In genomic region chr3:96426268-96426667, GRCm38 (mm10) we compare ENCODE assay signal across 39 mouse cellular contexts. TPM values are rescaled to one million over a fixed set of nuclear protein-coding genes. Genes with fewer than 3 reads are reported as not detected.
"Had no signal": no experiment of that assay in that cellular context is flagged by ENCODE, and none has a peak within 500 bp of the region (broad histone marks: within the 10 kb centered on the region; RNA-seq: fewer than 3 reads in every experiment).

No protein-coding gene starts in this region.

- H3K36me3 ChIP-seq: embryonic facial prominence, embryonic 10.5 days; embryonic facial prominence, embryonic 12.5 days; embryonic facial prominence, embryonic 13.5 days; embryonic facial prominence, embryonic 15.5 days; forebrain, embryonic 10.5 days; forebrain, embryonic 12.5 days; forebrain, embryonic 15.5 days had no signal

- H3K27ac ChIP-seq: embryonic facial prominence, embryonic 10.5 days; embryonic facial prominence, embryonic 12.5 days; embryonic facial prominence, embryonic 13.5 days; embryonic facial prominence, embryonic 15.5 days; forebrain, embryonic 10.5 days; forebrain, embryonic 12.5 days; forebrain, embryonic 13.5 days; forebrain, embryonic 15.5 days; gastrocnemius, adult 2 months; heart, adult 2 months had no signal

- H3K9me3 ChIP-seq: embryonic facial prominence, embryonic 10.5 days; embryonic facial prominence, embryonic 12.5 days; embryonic facial prominence, embryonic 13.5 days; embryonic facial prominence, embryonic 15.5 days; forebrain, embryonic 10.5 days; forebrain, embryonic 12.5 days; forebrain, embryonic 13.5 days; forebrain, embryonic 15.5 days had no signal

- H3K9ac ChIP-seq: embryonic facial prominence, embryonic 12.5 days; embryonic facial prominence, embryonic 13.5 days; embryonic facial prominence, embryonic 15.5 days; forebrain, embryonic 12.5 days; forebrain, embryonic 13.5 days; forebrain, embryonic 15.5 days; forebrain, postnatal 0 days had no signal

- H3K4me3 ChIP-seq: embryonic facial prominence, embryonic 12.5 days; embryonic facial prominence, embryonic 13.5 days; embryonic facial prominence, embryonic 15.5 days; forebrain, embryonic 12.5 days; forebrain, embryonic 13.5 days; forebrain, embryonic 15.5 days; gastrocnemius, adult 2 months; heart, adult 2 months had no signal

- DNase-seq: cerebellum, adult 8-10 months; cerebellum, adult 9-10 months; cerebellum, adult 9-11 months; cerebellum, postnatal 10 days; cerebellum, postnatal 14 days; cerebellum, postnatal 25 days; cerebellum, postnatal 36 days; embryo, embryonic 11 days; forebrain, postnatal 0 days; gastrocnemius, adult 2 months; gastrocnemius, postnatal 10 days; gastrocnemius, postnatal 14 days; gastrocnemius, postnatal 25 days; gastrocnemius, postnatal 36 days; heart, adult 18-20 months; heart, adult 2 months had no signal

- H3K4me1 ChIP-seq: embryonic facial prominence, embryonic 12.5 days; embryonic facial prominence, embryonic 15.5 days; forebrain, embryonic 13.5 days; forebrain, embryonic 15.5 days had no signal

RNA-seq across cellular contexts. Expression of gene BC107364, which starts 25.8 kb away (rescaled TPM):
- total RNA-seq: common myeloid progenitor, adult 5-6 weeks; forebrain, postnatal 0 days; gastrocnemius, adult 18-20 months; gastrocnemius, adult 2 months; gastrocnemius, adult 8-10 months; gastrocnemius, postnatal 10 days; gastrocnemius, postnatal 14 days; gastrocnemius, postnatal 25 days; gastrocnemius, postnatal 36 days; gastrocnemius, postnatal 4 days; granulocyte monocyte progenitor cell, adult 5-6 weeks; heart, adult 18-20 months; heart, adult 2 months; heart, adult 8-10 months had no signal
- polyA plus RNA-seq: cortical plate, adult 2 months; embryonic facial prominence, embryonic 10.5 days; embryonic facial prominence, embryonic 11.5 days; embryonic facial prominence, embryonic 14.5 days; erythroblast, embryonic 14.5 days; forebrain, embryonic 10.5 days; forebrain, embryonic 11.5 days; forebrain, embryonic 12.5 days; forebrain, embryonic 13.5 days; forebrain, embryonic 14.5 days; forebrain, embryonic 15.5 days; forebrain, embryonic 16.5 days; forebrain, postnatal 0 days; frontal cortex, adult 2 months; gonadal fat pad, adult 2 months; heart, adult 2 months had no signal
